Mouse (Mus musculus): Measurements from ENCODE around the gene Ntpcr.

Ntpcr gene

DNA sequence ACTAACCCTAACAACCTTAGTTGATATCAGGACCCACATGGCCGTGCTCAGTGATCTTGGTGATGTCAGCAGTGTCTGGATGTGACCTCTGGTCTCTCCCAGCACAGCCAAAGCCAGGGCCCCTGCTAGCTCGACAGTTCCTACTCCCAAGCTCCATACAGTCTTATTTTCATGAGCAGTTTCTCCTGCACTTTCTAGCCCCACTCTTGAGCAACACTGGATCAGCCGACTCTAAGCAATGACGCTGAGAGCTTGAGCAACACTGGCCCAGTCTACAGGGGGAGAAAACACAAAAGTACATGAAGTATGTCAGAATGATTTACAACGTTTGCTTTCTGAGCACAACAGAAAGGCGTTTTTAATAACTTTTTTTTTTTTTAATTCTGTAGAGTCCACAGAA is 47.0 kb downstream of the Ntpcr start:
- DNase-seq: peak in 1 of 2 experiments; percentile 53

DNA sequence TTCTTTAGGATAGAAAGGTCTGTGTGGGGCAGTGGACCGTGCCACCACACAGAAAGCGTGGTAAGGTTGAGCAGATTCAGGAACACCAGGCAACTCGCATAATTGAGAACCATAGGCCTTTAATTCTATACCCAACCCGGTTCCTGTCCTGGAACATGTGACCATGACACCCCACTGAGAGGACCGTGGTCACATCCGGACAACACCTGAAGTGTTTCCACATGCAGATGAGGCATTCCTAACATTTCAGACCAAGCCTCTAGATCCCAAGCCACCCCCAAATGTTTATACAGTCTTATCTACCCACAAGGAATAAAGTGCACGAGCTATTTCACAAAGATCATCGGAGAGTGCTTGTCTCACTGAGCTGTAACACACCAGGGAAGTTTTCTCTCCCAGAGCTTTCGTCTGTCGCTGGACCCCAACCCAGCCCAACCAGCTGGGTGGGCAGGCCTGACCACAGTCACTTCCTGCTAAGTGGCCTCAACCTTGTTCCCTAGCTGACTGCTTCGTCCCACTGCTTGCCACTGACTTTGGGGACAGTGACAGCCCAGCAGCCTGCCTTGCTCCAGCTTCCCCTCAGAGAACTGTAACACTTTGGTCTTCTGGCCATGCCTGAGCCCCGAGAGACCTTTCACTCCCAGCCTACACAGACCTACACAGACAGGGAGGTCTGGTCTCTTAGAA is 47.9 kb downstream of the Ntpcr start:
- DNase-seq: no peak

DNA sequence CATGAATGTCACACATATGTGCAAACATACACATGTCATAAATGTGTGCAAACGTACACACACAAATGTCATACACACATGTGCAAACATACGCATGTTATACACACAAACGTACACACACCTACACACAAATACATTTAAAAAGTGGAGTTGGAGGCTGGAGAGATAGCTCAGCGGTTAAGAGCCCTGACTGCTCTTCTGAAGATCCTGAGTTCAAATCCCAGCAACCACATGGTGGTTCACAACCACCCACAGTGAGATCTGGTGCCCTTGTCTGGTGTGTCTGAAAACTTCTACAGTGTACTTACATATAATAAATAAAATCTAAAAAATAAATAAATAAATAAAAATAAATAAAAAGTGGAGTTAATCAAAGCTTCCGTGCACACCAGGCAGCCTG is 49.2 kb downstream of the Ntpcr start:
- no peak for DNase-seq

DNA sequence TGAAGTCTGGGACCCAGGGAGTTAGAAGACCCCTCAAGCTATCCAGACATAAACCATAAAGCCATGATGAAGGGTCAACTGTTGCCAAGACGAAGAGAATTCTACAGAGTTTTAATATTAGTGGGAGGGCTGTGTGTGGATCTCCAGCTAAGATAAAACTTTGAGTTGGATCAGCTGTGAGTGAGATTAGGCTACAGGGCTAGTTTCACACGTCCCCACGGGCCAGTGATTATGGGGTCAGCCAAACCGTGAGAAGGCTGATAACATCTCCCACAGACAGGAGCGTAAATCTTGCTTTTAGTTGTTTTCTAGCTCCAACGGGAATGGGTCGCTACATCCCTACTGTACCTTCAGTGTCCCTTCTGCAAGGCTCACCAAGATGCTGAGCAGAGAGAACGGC is 49.9 kb downstream of the Ntpcr start:
- no peak for DNase-seq

DNA sequence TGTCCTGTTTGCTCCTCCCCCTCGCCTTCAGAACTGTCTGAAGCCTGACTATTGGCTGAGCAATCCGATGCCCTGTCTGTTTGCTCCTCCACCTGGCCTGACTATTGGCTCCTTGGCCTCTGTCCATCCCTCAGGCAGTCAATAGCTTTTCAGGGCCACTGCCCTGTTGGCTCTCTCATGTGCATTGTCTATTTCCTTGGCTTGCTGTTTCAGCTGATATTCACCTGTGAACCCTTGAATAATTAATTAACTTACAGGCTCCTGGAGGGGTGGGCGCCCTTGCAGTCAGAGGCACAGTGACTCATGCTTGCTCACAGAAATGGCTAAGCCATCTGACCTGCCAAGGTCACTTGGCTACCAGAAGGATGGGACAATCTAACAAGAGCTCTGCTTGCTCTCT is 52.4 kb downstream of the Ntpcr start:
- peak in 1 of 2 experiments; percentile 56 for DNase-seq

DNA sequence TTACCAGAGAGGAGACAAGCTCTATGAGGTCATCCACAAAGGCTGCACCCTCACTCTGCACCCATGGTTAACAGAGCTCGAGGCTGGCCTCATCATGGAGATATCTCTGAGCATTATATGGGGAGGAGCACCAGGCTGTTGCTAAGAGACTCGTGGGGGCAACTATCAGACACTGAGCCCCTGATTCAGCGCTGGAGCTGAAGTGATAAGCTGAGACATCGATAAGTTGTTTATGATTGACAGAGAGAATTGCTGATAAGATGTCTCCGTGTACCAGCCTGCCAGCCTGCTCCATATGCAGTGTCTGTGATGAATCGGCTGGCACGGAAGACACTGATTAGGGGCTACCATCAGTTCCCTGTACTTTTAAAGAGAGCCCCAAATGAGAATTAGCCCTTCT is 57.1 kb downstream of the Ntpcr start:
- no peak for DNase-seq

DNA sequence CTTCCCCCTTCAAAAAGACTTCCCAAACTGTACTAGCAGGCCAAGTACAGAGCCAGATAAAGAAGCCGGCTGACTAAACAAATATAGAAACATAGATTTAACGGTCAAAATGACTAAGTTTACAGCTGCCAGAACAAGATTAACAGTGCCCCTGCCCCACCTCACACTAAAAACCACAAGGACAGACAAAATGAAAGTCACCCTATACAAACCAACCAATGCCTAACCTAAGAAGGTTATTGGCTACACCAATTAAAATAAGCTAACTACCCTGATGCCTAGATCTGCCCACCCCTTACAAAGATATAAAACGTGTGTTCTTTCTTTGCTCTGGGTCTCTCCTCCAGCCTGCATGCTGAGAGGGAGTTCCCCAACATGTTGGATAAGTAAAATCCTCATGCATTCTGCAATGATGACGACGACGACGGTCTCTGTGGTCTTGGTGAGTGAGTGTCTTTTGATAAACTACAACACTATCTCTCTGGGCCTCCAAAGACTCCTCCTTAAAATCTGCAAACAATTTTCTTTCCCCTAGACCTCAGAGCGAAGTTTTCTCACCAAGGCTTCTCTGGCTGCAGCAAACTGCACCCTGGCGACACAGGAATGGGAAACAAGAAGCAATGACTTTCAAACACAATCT is 63.2 kb downstream of the Ntpcr start:
- no peak for DNase-seq

DNA sequence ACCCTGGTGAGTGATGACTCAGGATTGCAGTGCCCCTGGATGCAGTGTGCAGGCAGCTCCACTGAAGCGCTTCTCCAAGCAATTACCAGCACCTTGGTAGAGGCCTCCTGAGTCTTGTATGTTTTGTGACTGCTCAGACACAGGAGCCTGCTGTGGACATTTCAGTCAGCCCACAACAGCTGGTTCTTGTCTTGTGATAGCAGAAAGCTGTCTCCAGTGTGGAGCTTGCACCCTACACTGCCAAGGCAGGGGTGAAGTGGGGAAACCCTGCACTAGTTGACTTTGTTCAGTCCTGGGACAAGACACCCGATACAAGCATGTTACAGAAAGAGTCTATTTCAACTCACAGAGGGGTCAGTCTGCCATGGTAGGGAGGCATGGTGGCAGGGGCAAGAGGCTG is 65.6 kb downstream of the Ntpcr start:
- no peak for DNase-seq

DNA sequence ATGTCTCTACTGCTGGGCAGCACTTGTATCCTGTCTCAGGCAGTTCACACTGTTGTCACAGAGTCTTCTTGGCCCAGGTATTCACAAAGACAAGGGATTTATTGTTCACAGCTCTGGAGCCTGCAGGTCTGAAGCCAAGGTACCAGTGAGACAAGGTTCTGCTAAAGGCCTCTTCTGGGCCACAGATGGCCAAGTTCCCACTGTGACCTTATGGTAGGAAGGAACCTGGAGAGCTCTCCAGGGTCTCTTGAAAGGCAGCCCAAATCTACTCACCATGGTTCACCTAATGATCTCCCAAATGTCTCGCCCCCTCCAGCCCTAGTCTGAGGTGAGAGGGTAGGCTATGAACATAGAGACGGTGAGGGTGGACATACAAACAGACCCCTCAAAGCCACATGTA is 67.2 kb downstream of the Ntpcr start:
- no peak for DNase-seq

All from kidney, postnatal 25 days (tissue).